Mouse (Mus musculus): ENCODE results near the gene Aqp7. TPM values are rescaled to one million over a fixed set of nuclear protein-coding genes. Genes with fewer than 3 reads are reported as not detected.

Gene Aqp7
- total RNA-seq (2023) = not detected

DNA sequence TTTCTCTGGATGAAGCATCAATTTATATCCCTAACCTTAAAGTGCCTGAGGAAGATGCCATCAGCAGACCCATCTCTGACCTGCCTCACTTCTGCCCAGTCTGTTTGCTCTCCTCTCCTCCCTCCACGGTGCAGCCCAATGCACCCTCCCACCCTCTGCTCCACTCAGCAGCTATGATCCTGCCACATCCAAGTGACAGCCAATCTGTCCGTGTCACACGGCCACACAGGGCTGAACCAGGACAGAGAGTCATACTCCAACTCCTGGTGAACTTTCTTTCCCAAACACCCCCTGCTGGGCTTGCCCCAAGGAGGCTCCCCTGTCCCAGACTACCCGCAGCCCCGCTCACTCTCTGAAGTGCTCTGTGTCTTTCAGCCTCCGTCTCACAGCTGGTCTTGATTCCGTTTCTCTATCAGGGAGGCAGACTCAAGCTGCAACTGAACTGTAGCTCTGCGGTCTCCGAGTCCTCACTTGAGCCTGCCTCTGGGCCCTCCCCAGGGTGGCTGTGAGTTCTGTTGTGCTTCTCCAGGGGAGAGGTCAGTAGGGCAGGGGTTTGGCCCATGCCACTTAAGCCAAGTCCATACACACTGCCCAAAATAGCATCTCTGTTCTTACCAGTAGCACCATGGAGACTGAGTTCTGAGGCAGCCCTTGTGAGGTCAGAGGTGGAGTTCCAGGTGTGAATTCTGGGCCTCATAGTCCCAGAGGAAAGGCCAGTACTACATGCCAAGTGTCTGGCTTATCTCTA is at the start of gene Aqp7:
Gene Aqp7 (minus strand): TSS at position 616 of the 748 bp plus-strand sequence.

Other genes with a start within 250 kb of the Aqp7 start
- gene B4galt1, start 194.1 kb downstream of the Aqp7 start, total RNA-seq (2023) = 90.0 TPM
- gene Spink4, start 128.1 kb downstream of the Aqp7 start, total RNA-seq (2023) = not detected
- 77.5 TPM for gene Bag1, start 99.8 kb downstream of the Aqp7 start, total RNA-seq (2023)
- 22.7 TPM for gene Chmp5, start 99.7 kb downstream of the Aqp7 start, total RNA-seq (2023)
- 92.6 TPM for gene Nfx1, start 77.2 kb downstream of the Aqp7 start, total RNA-seq (2023)
- 36.0 TPM for gene Aqp3, start 50.0 kb upstream of the Aqp7 start, total RNA-seq (2023)
- 64.9 TPM for gene Nol6, start 76.3 kb upstream of the Aqp7 start, total RNA-seq (2023)
- gene Ube2r2, start 87.6 kb upstream of the Aqp7 start, total RNA-seq (2023) = 62.4 TPM
- 69.5 TPM for gene Ubap2, start 227.0 kb upstream of the Aqp7 start, total RNA-seq (2023)

Data from CD4-positive naive resting alpha-beta T cell, adult 76 days (primary cell).